Mouse (Mus musculus) E14TG2a.4 (cell line): ENCODE data around the gene Cyb5r3.

Experiments
- CTCF ChIP-seq: conservative IDR thresholded peaks from 2 replicates; pipeline ENCODE4 v1.5.1; 2014; ENCODE audit warnings: low read length
- POU5F1 ChIP-seq: IDR thresholded peaks from 2 replicates; pipeline ENCODE4 v1.6.1; 2014; ENCODE audit warnings: low read length, borderline replicate concordance

- TF ChIP-seq CTCF (no peak), POU5F1 (no peak)
Observed at GRCm38 (mm10) chr15:83115071-83115470, 57.3 kb downstream of the Cyb5r3 start.
